Mouse (Mus musculus) myocyte (in vitro differentiated cells): ENCODE data around the gene Mab21l3. TPM values are rescaled to one million over a fixed set of nuclear protein-coding genes. Genes with fewer than 3 reads are reported as not detected.

Experiments used
- H3K27me3 ChIP-seq: one replicate; pipeline ENCODE4 v1.6.1; 2011; ENCODE audit not compliant: control insufficient read depth, insufficient read depth, insufficient read length
- H3K36me3 ChIP-seq: one replicate; pipeline ENCODE4 v1.6.1; 2011; ENCODE audit not compliant: control insufficient read depth, insufficient read depth
- H3K4me2 ChIP-seq: one replicate; pipeline ENCODE4 v1.6.1; 2011; ENCODE audit warnings: low read depth, control low read depth
- H3K4me3 ChIP-seq: one replicate; pipeline ENCODE4 v1.5.1; 2011; ENCODE audit warnings: mild to moderate bottlenecking, control low read depth, moderate library complexity
- H3K79me2 ChIP-seq: one replicate; pipeline ENCODE4 v1.6.1; 2011; ENCODE audit not compliant: control insufficient read depth, insufficient read depth
- H3ac ChIP-seq: one replicate; pipeline ENCODE4 v1.6.1; 2011; ENCODE audit not compliant: control insufficient read depth, insufficient read length
- CEBPB ChIP-seq: IDR thresholded peaks from 2 replicates; pipeline ENCODE4 v1.6.1; 2011; ENCODE audit warnings: mild to moderate bottlenecking, moderate library complexity; ENCODE audit not compliant: poor library complexity, insufficient read depth, severe bottlenecking
- E2F4 ChIP-seq: IDR thresholded peaks from one replicate; pipeline ENCODE4 v1.6.1; 2011; ENCODE audit warnings: mild to moderate bottlenecking, control low read depth, moderate library complexity; ENCODE audit not compliant: insufficient read depth
- MAX ChIP-seq: IDR thresholded peaks from one replicate; pipeline ENCODE4 v1.6.1; 2011; ENCODE audit warnings: low read depth, mild to moderate bottlenecking, control low read depth
- MYOD1 ChIP-seq, 3 experiments: IDR thresholded peaks; one replicate each; pipeline ENCODE4 v1.6.1; 2011; ENCODE audit warnings: control low read depth in 2 of 3, low read depth in 2 of 3, mild to moderate bottlenecking in 2 of 3, moderate library complexity in 1 of 3; ENCODE audit not compliant: insufficient read length in 2 of 3, control insufficient read depth in 1 of 3
- MYOG ChIP-seq, 3 experiments: IDR thresholded peaks; one replicate each; pipeline ENCODE4 v1.6.1; 2011; ENCODE audit warnings: control low read depth in 2 of 3, low read depth in 2 of 3, mild to moderate bottlenecking in 2 of 3; ENCODE audit not compliant: insufficient read length in 2 of 3, control insufficient read depth in 1 of 3, insufficient read depth in 1 of 3
- POLR2A ChIP-seq: IDR thresholded peaks from one replicate; pipeline ENCODE4 v1.6.1; 2011; ENCODE audit warnings: low read depth, mild to moderate bottlenecking, control low read depth, moderate library complexity; ENCODE audit not compliant: insufficient read length
- POLR2AphosphoS2 ChIP-seq: IDR thresholded peaks from one replicate; pipeline ENCODE4 v1.6.1; 2011; ENCODE audit warnings: low read depth, control low read depth; ENCODE audit not compliant: insufficient read length
- REST ChIP-seq: IDR thresholded peaks from one replicate; pipeline ENCODE4 v1.6.1; 2011; ENCODE audit warnings: mild to moderate bottlenecking, control low read depth, moderate library complexity; ENCODE audit not compliant: insufficient read depth, insufficient read length
- SRF ChIP-seq: IDR thresholded peaks from one replicate; pipeline ENCODE4 v1.6.1; 2011; ENCODE audit warnings: low read depth; ENCODE audit not compliant: control insufficient read depth, insufficient read length
- TCF12 ChIP-seq: IDR thresholded peaks from one replicate; pipeline ENCODE4 v1.6.1; 2011; ENCODE audit warnings: mild to moderate bottlenecking, control low read depth; ENCODE audit not compliant: poor library complexity, insufficient read depth, severe bottlenecking
- TCF3 ChIP-seq: IDR thresholded peaks from one replicate; pipeline ENCODE4 v1.6.1; 2011; ENCODE audit warnings: low read depth, control low read depth; ENCODE audit not compliant: insufficient read length
- USF1 ChIP-seq: IDR thresholded peaks from one replicate; pipeline ENCODE4 v1.6.1; 2011; ENCODE audit warnings: low read depth, mild to moderate bottlenecking, control low read depth, moderate library complexity
- polyA plus RNA-seq: library from polyadenylated mRNA; unstranded; fragments of >200 nt; fragmentation: generic; extraction: Trizol; gene quantifications from one replicate; pipeline ENCODE4 v1.2.1, GENCODE M21; 2012; ENCODE audit warnings: missing spikeins

Mab21l3 gene
- polyA plus RNA-seq, 1 experiment, result 0.85 TPM

DNA sequence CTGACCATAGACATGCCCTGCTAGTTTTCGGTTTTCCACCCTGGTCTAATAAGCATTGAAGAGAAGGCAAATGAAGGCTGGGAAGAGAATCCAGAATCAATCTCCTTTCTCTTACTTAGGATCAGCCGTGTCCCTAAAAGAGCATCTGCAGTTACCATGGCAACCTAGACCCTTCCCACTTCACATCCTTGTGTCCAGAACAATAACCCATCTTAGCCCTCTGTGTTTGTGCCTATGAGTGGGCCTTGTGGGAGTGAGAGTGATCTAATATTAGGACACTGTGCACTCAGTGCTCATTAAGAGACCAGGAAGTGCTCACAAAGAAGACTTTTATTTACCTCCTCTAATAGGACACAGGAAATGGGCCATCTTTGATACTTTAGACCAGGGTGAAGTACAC is 65.0 kb downstream of the Mab21l3 start:
- Histone ChIP-seq H3K27me3 (peaks cover 16% of the 10 kb centered on the region), H3ac (no peak overlapping the region), H3K79me2 (no peaks in the 10 kb centered on the region), H3K36me3 (no peaks in the 10 kb centered on the region), H3K4me3 (no peak overlapping the region), H3K4me2 (no peak overlapping the region)
- TF ChIP-seq E2F4, result no peak
- TF ChIP-seq MYOG (IDR thresholded peaks at IDR 0.05; ENCODE audit: control insufficient read depth in 1 of 3, insufficient read depth in 1 of 3, insufficient read length in 2 of 3, low read depth in 2 of 3), result no peak
- TF ChIP-seq MYOD1 (IDR thresholded peaks at IDR 0.05; ENCODE audit: control insufficient read depth in 1 of 3, insufficient read length in 2 of 3, low read depth in 2 of 3), result no peak

DNA sequence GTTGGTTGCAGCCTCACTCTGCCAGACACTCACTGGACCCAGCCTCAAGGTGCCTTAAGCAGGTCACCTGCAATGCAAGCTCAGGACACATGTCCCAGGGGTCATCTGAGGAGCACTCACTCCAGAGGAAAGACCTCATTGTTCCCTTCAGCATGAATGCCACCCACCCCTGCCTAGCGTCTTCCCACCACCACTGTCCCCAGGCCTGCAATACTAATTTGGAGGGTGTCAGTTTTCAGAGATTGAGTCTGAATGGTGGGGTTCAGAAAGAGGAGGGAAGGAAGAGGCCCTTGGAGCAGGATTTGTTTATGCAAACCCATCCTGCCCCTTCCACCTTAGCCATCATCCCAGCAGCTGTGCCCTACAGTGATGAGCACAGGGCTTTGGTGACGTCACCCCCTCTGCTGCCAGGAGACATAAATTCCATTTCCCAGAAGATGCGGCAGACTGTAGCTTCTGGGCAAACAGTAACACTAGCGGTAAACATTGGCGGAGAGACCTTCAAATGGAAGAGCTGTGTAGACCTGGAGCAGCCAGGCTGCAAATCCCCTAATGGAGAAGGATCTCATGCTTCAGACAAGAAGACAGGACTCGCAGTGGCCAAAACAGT is 67.8 kb downstream of the Mab21l3 start:
- H3K4me3 ChIP-seq, result no peak overlapping the region
- no peaks in the 10 kb centered on the region for H3K79me2 ChIP-seq
- no peaks in the 10 kb centered on the region for H3K36me3 ChIP-seq
- H3K4me2 ChIP-seq, result no peak overlapping the region
- TF ChIP-seq MYOD1 (IDR thresholded peaks at IDR 0.05; ENCODE audit: control insufficient read depth in 1 of 3, insufficient read length in 2 of 3, low read depth in 2 of 3) (peak in 1 of 3 experiments; percentile 41), MAX (no peak)
- H3ac ChIP-seq, result no peak overlapping the region
- peaks cover 16% of the 10 kb centered on the region for H3K27me3 ChIP-seq

DNA sequence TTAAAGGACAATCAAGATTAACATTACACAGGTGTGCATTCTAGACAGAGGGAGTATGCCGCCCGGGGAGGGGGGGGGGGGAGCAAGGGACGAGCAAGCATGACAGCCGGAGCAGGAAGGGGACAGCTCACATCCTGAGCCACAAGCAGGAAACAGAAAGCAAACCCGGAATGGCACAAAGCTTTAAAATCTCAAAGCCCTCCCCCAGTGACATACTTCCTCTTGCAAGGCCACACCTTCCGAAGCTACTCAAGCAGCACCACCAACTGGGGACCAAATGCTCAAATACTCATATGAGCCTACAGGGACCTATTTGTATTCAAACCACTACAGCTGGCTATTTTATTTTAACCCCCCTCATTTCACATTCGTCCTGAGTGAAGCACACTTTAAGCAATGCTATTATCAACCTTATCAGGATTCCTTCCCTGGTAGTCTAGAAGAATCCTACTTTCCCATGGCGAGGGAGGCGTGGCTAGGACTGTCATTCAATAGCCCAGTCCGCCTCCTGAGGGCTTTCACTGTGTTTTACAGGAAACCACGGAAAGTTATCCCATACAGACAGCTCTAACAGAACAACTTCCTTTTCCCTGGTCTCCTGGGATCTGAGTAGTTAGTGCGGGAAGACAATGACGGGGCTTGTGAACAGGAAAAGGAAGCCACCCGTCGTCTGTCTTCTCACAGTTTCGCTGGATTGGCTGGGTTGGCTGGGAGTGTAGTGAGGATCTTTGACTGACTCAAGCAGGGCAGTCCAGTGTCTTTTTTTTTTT is 69.7 kb downstream of the Mab21l3 start:
- TF ChIP-seq CEBPB (no peak), SRF (no peak), USF1 (no peak), MAX (no peak), E2F4 (no peak), MYOD1 (IDR thresholded peaks at IDR 0.05; ENCODE audit: control insufficient read depth in 1 of 3, insufficient read length in 2 of 3, low read depth in 2 of 3) (no peak), TCF3 (no peak), TCF12 (no peak), POLR2A (no peak), MYOG (IDR thresholded peaks at IDR 0.05; ENCODE audit: control insufficient read depth in 1 of 3, insufficient read depth in 1 of 3, insufficient read length in 2 of 3, low read depth in 2 of 3) (no peak), REST (no peak), POLR2AphosphoS2 (no peak)
- Histone ChIP-seq H3K27me3 (peaks cover 7% of the 10 kb centered on the region), H3K36me3 (no peaks in the 10 kb centered on the region), H3ac (no peak overlapping the region), H3K79me2 (no peaks in the 10 kb centered on the region), H3K4me3 (no peak overlapping the region), H3K4me2 (peak overlapping the region; percentile 46)

DNA sequence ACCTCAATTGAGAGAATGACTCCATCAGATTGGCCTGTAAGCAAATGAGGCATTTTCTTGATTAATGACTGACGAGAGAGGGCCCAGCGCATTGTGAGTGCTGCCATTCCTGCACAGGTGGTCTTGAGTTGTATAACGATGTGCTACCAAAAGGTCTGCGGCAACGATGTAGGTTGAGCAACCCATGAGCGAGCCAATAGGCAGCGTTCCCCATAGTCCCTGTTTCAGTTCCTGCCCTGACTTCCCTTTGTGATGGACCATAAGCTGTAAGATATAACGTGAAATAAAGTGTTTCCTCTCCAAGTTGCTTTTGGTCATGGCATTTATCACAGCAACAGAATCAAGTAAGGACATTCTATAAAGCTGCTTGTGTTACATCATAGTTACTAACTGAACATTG is 73.0 kb downstream of the Mab21l3 start:
- Histone ChIP-seq H3K36me3 (no peaks in the 10 kb centered on the region), H3ac (no peak overlapping the region), H3K79me2 (no peaks in the 10 kb centered on the region), H3K4me3 (no peak overlapping the region), H3K4me2 (no peak overlapping the region), H3K27me3 (no peaks in the 10 kb centered on the region)
- no peak for TF ChIP-seq MYOG (IDR thresholded peaks at IDR 0.05; ENCODE audit: control insufficient read depth in 1 of 3, insufficient read depth in 1 of 3, insufficient read length in 2 of 3, low read depth in 2 of 3)

DNA sequence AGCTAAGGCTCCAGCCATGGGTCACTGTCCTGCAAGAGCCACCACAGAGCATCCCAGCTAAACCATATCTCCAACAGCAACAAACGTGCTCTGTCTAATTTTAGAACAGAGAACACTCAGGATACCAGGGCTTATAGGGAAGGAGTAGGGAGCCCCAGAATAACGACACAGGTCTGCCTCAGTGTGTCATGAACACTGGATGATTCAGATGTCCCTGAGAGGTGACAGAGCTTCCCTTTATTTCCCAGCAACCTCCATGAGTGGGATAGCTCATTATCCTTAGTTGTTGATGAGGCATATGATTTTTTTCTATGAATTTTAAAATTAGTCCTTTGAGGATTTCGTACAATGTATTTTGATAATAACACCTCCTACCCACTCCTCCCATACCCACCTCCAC is 78.2 kb downstream of the Mab21l3 start:
- H3K4me3 ChIP-seq, result no peak overlapping the region
- TF ChIP-seq MYOD1 (IDR thresholded peaks at IDR 0.05; ENCODE audit: control insufficient read depth in 1 of 3, insufficient read length in 2 of 3, low read depth in 2 of 3) (no peak), MAX (no peak), REST (no peak), MYOG (IDR thresholded peaks at IDR 0.05; ENCODE audit: control insufficient read depth in 1 of 3, insufficient read depth in 1 of 3, insufficient read length in 2 of 3, low read depth in 2 of 3) (no peak), CEBPB (no peak), USF1 (no peak), SRF (no peak), POLR2AphosphoS2 (no peak), POLR2A (no peak), TCF12 (no peak), E2F4 (no peak), TCF3 (no peak)
- H3K27me3 ChIP-seq, result no peaks in the 10 kb centered on the region
- no peak overlapping the region for H3ac ChIP-seq
- no peaks in the 10 kb centered on the region for H3K36me3 ChIP-seq
- H3K79me2 ChIP-seq, result no peaks in the 10 kb centered on the region
- no peak overlapping the region for H3K4me2 ChIP-seq
